Mouse (Mus musculus) neural tube, embryonic 15.5 days (tissue): ENCODE measurements around the gene Tchhl1. TPM values are rescaled to one million over a fixed set of nuclear protein-coding genes. Genes with fewer than 3 reads are reported as not detected.
"Not testable (repeated sequence)": the region's sequence is repeated elsewhere in the genome, so short reads cannot be mapped to it uniquely, and the experiment has no call there.

Experiments used
- ATAC-seq: fragments of 200-750 bp; cut with Nextera tagmentation; 2 replicates; pipeline ENCODE4 v1.8.0; 2017; ENCODE audit warnings: mild to moderate bottlenecking, moderate TSS enrichment, moderate library complexity; ENCODE audit not compliant: low FRiP score
- H3K27ac ChIP-seq: fragments of 300-500 bp; sonication (generic); replicated peaks from 2 replicates; pipeline ENCODE4 v1.5.1; 2015; ENCODE audit warnings: mild to moderate bottlenecking, inconsistent platforms
- H3K27me3 ChIP-seq: fragments of 300-500 bp; sonication (generic); replicated peaks from 2 replicates; pipeline ENCODE4 v1.6.1; 2015; ENCODE audit warnings: inconsistent platforms
- H3K36me3 ChIP-seq: fragments of 300-500 bp; sonication (generic); 2 replicates; pipeline ENCODE4 v1.6.1; 2015; ENCODE audit warnings: inconsistent platforms
- H3K4me1 ChIP-seq: fragments of 300-500 bp; sonication (generic); 2 replicates; pipeline ENCODE4 v1.6.1; 2015; ENCODE audit warnings: inconsistent platforms
- H3K4me2 ChIP-seq: fragments of 300-500 bp; sonication (generic); 2 replicates; pipeline ENCODE4 v1.6.1; 2015; ENCODE audit warnings: inconsistent platforms, mild to moderate bottlenecking, moderate library complexity
- H3K4me3 ChIP-seq: fragments of 300-500 bp; sonication (generic); replicated peaks from 2 replicates; pipeline ENCODE4 v1.5.1; 2015; ENCODE audit warnings: mild to moderate bottlenecking, inconsistent platforms
- H3K9ac ChIP-seq: fragments of 300-500 bp; sonication (generic); replicated peaks from 2 replicates; pipeline ENCODE4 v1.6.1; 2015; ENCODE audit warnings: mild to moderate bottlenecking, inconsistent platforms
- H3K9me3 ChIP-seq: fragments of 300-500 bp; sonication (generic); replicated peaks from 2 replicates; pipeline ENCODE4 v1.6.1; 2016; ENCODE audit warnings: inconsistent platforms
- WGBS: fragments of 180-500 bp; shearing (Covaris S2); methylation state at CpG from one replicate; pipeline ENCODE4 v1.1.7; 2015; ENCODE audit warnings: mixed read lengths; 5-methylcytosine and 5-hydroxymethylcytosine counted together
- polyA plus RNA-seq: library from polyadenylated mRNA; unstranded; fragments of >200 nt; fragmentation: Nextera tagmentation; extraction: Ambion mirVana; gene quantifications from 2 replicates; pipeline ENCODE4 v1.2.1, GENCODE M21; 2015

Gene Tchhl1
- polyA plus RNA-seq, 1 experiment from 2014 or later: not detected

DNA sequence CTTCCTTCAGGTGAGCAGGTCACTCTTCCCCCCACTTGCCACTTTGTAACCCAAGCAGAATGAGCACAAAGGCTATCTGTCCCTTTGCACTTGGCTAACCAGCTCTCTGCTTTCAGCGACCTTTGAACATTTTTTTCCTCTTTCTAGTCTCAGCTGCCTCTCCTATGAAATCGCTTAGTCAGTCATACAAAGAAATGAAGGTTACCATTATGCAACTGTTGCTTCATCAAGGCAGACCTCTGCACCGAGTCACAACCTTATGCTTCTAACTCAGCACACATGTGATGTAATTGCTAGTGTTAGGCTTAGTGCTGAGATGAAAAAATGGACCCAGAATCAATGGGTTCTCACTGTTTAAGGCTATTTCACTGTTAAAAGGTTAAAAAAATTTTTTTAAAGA lies 1.1 kb downstream of the Tchhl1 start:
- no peak for ATAC-seq
- no peak overlapping the region for H3K4me2 ChIP-seq
- H3K27ac ChIP-seq: no peak overlapping the region
- no peaks in the 10 kb centered on the region for H3K4me1 ChIP-seq
- H3K36me3 ChIP-seq: no peaks in the 10 kb centered on the region
- H3K9ac ChIP-seq: no peak overlapping the region
- WGBS: 83% methylated on average over 3 of the region's 3 CpGs
- H3K9me3 ChIP-seq: no peaks in the 10 kb centered on the region
- no peaks in the 10 kb centered on the region for H3K27me3 ChIP-seq
- H3K4me3 ChIP-seq: no peak overlapping the region

DNA sequence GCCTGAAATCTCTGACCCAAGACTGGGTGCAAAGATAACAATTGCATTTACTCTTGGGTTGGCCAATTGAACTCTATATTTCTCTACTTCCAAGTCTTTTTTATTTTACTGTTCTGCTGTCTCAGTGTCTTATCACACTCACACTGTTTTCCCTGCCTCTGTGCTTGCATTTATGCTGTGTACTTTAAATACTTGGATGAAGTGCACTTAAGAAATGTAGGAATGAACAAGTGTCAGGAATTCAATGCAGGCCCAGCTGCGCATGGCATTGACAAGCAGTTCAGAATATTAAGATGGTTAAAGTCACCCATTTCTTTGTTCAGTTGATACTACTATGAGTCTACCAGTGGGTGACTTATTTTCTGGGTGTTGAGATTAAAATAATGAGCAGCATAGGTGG lies 11.5 kb downstream of the Tchhl1 start:
- Histone ChIP-seq H3K27ac (no peak overlapping the region), H3K27me3 (no peaks in the 10 kb centered on the region), H3K36me3 (no peaks in the 10 kb centered on the region), H3K9me3 (no peaks in the 10 kb centered on the region), H3K4me2 (no peak overlapping the region), H3K4me1 (no peaks in the 10 kb centered on the region), H3K9ac (no peak overlapping the region), H3K4me3 (no peak overlapping the region)
- no peak for ATAC-seq
- 93% methylated on average over 1 of the region's 1 CpGs for WGBS

DNA sequence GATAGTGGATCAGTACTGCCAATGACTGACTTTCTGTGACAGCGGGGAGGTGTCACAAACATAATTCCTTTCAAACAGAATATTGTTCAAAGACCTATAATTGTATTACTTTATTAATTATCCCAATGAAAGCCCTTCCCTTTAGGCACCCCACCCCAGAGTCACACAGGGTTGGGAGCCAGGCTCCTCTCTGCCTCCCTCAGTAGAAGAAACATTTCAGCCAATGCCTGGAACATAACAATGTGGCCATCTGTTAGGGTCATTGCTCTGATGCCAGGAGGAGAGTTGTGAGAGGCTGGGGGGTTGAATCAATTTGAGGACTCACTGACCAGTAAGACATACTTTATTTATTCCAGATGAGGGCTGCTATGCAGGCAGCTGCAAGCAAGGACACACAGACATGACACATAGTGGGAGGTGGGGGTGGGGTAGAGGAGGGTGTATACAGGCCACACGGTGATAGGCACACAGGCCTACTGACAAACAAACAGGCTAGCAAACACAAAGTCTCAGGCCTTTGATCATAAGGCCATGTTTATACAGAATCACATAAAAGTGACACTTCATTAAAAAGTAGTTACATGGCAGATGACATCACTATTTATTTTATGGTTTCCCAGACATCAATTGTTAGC lies 13.5 kb downstream of the Tchhl1 start:
- Histone ChIP-seq H3K9me3 (no peaks in the 10 kb centered on the region), H3K4me3 (no peak overlapping the region), H3K9ac (no peak overlapping the region), H3K4me1 (no peaks in the 10 kb centered on the region), H3K27me3 (no peaks in the 10 kb centered on the region), H3K4me2 (no peak overlapping the region), H3K36me3 (no peaks in the 10 kb centered on the region), H3K27ac (no peak overlapping the region)
- WGBS: 88% methylated on average over 2 of the region's 2 CpGs
- ATAC-seq: no peak

DNA sequence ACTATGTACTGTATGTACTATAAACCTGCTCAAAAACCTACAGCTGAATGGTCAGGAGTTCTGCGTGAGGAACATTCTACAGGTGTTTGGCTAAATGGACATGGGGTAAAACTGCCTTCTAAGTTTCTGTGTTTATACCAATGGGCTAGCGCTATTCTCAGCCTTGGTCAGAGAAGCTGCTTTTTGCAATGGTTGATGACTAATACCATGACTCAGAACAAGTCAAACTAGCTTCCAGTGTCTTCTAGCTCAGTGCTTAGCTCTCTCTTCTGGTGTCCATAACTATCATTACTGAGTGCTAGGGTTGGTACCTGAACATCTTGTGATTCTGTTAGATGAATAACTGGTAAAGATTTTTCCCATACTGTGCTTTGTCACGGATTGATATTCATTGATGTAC lies 17.1 kb downstream of the Tchhl1 start:
- H3K36me3 ChIP-seq: no peaks in the 10 kb centered on the region
- H3K4me1 ChIP-seq: no peaks in the 10 kb centered on the region
- 91% methylated on average over 3 of the region's 3 CpGs for WGBS
- H3K9ac ChIP-seq: no peak overlapping the region
- H3K27ac ChIP-seq: no peak overlapping the region
- no peak overlapping the region for H3K4me2 ChIP-seq
- H3K4me3 ChIP-seq: no peak overlapping the region
- H3K27me3 ChIP-seq: no peaks in the 10 kb centered on the region
- no peaks in the 10 kb centered on the region for H3K9me3 ChIP-seq
- no peak for ATAC-seq

DNA sequence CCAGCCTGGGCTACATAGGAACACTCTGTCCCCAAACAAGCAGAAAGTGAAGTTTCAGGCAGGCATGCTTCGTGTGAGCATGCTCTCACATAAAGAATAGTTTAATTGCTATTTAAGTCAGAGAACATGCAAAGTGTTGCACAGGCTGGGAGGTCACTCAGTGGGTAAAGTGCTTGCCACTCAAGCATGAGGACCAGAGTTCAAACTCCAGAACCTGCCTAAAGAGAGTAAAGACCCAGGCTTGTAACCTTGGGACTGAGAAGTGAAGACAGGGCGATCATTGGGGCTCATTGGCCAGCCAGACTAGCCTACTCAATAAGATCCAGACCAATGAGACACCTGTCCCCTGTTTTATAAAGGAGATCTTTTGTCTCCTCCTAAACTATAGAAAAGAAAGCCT lies 20.0 kb downstream of the Tchhl1 start:
- Histone ChIP-seq H3K36me3 (no peaks in the 10 kb centered on the region), H3K9ac (no peak overlapping the region), H3K4me2 (no peak overlapping the region), H3K9me3 (no peaks in the 10 kb centered on the region), H3K27ac (no peak overlapping the region), H3K4me1 (no peaks in the 10 kb centered on the region), H3K27me3 (no peaks in the 10 kb centered on the region), H3K4me3 (no peak overlapping the region)
- ATAC-seq: no peak
- 95% methylated on average over 2 of the region's 2 CpGs for WGBS

DNA sequence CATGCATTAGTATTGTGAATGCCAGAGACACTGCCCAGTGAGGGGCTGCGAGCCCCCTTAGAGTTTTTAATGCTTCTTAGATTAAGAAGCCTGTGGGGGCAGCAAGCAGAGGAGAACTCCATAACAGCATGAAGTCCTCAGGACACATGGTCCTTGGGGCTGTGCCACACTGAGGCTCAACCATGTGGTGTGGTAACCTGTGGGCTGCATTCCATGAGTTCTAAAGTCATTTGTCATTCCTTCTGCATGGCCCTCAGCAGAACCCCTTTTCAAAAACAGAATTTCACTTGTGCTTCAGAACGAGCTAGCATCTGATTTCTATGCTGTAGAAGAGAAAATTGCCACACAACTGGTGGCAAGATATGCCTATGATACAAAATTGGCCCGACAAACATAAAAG lies 23.6 kb downstream of the Tchhl1 start:
- Histone ChIP-seq H3K4me1 (no peaks in the 10 kb centered on the region), H3K4me3 (no peak overlapping the region), H3K36me3 (no peaks in the 10 kb centered on the region), H3K4me2 (no peak overlapping the region), H3K27ac (no peak overlapping the region), H3K27me3 (no peaks in the 10 kb centered on the region), H3K9ac (no peak overlapping the region), H3K9me3 (no peaks in the 10 kb centered on the region)
- no peak for ATAC-seq
- 79% methylated on average over 3 of the region's 3 CpGs for WGBS

DNA sequence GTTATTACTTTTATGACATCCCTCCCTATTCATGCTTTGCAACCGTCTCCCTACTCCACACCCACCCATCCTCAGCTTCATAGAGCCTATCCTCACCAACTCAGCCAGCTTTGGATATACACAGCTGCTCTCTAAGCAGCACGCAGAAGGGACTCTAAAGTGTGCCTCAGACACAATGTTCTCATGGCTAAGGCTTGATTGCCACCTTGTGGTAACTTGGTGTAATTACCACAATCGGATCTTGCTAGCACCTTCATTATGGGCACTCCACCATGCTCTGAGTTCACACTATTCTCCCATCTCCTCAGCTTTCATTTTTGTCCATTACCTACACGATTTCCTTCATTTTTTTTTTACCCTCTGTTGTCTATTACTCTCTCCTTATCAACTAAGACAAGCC lies 25.4 kb downstream of the Tchhl1 start:
- Histone ChIP-seq H3K36me3 (no peaks in the 10 kb centered on the region), H3K4me3 (no peak overlapping the region), H3K27me3 (no peaks in the 10 kb centered on the region), H3K27ac (no peak overlapping the region), H3K4me1 (no peaks in the 10 kb centered on the region), H3K9me3 (no peaks in the 10 kb centered on the region), H3K4me2 (no peak overlapping the region), H3K9ac (no peak overlapping the region)
- WGBS: 1% methylated on average over 4 of the region's 4 CpGs
- peak; percentile 94 for ATAC-seq

DNA sequence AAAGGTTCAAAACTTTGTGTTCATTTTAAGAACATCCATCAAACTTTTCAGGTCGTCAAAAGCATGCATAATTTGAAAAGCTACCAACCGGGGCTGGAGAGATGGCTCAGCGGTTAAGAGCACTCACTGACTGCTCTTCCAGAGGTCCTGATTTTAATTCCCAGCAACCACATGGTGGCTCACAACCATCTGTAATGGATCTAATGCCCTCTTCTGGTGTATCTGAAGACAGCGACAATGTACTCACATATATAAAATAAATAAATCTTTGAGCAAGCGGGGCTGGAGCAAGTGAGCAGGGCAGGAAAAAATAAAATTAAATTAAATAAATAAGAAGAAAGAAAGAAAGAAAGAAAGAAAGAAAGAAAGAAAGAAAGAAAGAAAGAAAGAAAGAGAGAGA lies 26.2 kb downstream of the Tchhl1 start:
- not testable (repeated sequence) for H3K9me3 ChIP-seq, H3K27ac ChIP-seq, H3K4me3 ChIP-seq, H3K27me3 ChIP-seq, H3K9ac ChIP-seq, H3K36me3 ChIP-seq, H3K4me2 ChIP-seq, ATAC-seq, H3K4me1 ChIP-seq
- 43% methylated on average over 5 of the region's 5 CpGs for WGBS

DNA sequence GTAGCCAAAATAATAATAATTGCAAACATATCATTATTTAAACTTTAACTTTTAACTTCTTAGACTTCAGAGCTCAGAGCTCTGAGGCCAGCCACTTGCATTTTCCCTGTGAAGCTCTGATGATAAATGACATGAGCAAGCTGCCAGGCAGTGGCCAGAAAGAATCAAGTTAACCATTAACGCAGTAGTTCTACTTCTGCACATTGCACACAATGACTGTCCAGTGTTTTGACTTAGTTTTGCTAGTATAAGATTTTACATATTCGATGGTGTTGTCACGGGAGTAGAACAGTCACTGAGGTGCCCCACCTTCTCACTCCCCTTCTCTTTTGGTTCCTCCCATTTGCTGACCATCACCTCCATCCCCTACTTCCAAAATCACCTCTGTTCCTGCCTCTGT lies 28.6 kb downstream of the Tchhl1 start:
- H3K36me3 ChIP-seq: no peaks in the 10 kb centered on the region
- 82% methylated on average over 3 of the region's 3 CpGs for WGBS
- ATAC-seq: no peak

DNA sequence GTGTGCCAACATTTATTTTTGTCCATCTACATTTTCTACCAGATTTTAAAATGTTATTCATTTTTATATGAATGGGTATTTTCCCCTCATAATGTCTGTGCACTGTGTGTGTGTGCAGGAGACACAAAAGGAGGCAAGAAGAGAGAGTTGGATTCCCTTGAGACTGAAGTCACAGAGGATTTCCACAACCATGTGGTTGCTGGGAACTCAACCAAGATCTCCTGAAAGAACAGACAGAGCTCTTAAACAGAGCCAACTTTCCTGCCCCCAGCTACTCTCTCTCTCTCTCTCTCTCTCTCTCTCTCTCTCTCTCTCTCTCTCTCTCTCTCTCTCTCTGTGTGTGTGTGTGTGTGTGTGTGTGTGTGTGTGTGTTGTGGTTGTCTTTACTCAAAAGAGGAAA lies 30.6 kb downstream of the Tchhl1 start:
- Histone ChIP-seq H3K9ac (no peak overlapping the region), H3K27me3 (no peaks in the 10 kb centered on the region), H3K27ac (no peak overlapping the region), H3K4me2 (no peak overlapping the region), H3K4me3 (no peak overlapping the region), H3K9me3 (0 out of 2 replicates have a peak, but pooled peaks cover 5% of the 10 kb centered on the region), H3K4me1 (no peaks in the 10 kb centered on the region), H3K36me3 (no peaks in the 10 kb centered on the region)
- no peak for ATAC-seq

More for the DNA sequence above, 28.6 kb downstream of the Tchhl1 start:
- H3K4me3 ChIP-seq: no peak overlapping the region
- H3K9me3 ChIP-seq: 0 out of 2 replicates have a peak, but pooled peaks cover under 1% of the 10 kb centered on the region
- no peak overlapping the region for H3K27ac ChIP-seq
- H3K4me1 ChIP-seq: no peaks in the 10 kb centered on the region
- no peak overlapping the region for H3K9ac ChIP-seq
- H3K4me2 ChIP-seq: no peak overlapping the region
- no peaks in the 10 kb centered on the region for H3K27me3 ChIP-seq

DNA sequence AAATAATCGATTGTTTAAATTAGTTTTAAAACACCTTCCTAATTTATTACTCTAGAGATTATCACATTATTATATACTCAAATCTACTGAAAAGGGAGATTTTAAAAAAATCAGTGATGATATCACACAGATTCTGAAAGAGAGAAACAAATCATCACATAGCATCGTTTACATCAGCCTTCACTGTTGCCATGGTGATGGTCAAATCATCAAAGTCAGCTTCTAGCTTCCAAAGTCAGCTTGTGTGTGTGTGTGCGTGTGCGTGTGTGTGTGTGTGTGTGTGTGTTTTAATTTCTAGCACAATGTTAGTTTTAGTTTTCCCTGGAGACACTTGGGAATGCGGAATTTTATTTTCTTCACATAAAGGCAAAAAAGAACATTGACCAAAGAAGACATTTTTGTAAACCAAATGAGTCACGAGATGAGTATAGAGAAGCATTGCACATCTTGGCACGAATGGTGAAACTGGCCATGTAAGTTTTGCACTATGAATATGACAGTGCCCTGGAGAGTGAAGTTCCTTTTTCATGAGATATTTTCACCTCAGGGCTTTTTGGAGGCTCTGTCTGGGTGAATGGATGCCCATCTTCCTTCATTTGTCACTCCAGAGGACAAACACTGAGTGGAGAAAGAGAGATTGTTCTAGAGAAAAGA lies 36.1 kb downstream of the Tchhl1 start:
- Histone ChIP-seq H3K9me3 (0 out of 2 replicates have a peak, but pooled peaks cover 5% of the 10 kb centered on the region), H3K9ac (no peak overlapping the region), H3K4me2 (no peak overlapping the region), H3K27me3 (no peaks in the 10 kb centered on the region), H3K4me1 (no peaks in the 10 kb centered on the region), H3K36me3 (no peaks in the 10 kb centered on the region), H3K27ac (no peak overlapping the region), H3K4me3 (no peak overlapping the region)
- 80% methylated on average over 7 of the region's 7 CpGs for WGBS
- ATAC-seq: no peak

DNA sequence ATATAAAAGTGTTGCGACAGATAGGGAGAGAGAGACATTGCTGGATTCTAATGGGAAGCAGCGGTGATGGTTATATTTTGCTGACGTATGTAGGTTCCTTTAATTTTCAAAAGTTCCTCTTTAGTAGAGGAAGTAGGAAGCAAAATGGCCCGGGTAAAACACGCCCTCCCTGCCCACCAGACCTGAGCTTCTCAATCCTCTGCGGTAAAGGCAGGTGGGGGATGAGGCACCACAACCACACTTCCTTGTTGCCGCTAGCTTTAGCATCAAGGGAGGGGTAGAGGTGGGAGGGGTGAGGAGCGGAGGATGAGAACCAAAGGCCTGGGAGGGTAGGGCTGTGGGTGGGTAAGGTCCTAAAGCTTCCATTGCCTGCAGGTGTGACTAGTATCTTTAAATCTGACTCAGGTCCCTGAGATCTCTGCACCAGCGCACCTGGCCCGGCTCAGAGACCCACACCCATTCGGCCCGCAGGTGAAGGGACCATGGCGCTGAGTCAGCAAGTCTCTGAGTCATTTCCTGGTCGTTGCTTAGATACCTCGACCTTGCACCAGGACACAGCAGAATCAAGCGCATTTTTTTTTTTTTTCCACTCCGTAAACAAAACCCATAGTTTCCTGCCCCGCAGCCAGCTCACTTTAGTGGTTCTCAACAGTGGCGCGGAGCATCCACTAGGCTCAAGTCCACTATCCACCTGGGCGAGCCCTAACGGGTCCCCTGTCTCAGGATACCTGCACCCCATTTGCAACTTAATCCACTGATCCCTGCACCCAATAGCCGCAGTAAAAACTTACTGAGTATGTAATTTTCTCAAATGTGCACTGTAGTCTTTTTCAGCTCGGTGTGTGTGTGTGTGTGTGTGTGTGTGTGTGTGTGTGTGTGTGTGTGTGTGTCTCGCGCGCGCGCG lies 37.7 kb downstream of the Tchhl1 start:
- ATAC-seq: peak; percentile 31; the same call in 1 of the 2 replicates
- H3K36me3 ChIP-seq: no peaks in the 10 kb centered on the region
- no peak overlapping the region for H3K9ac ChIP-seq
- H3K9me3 ChIP-seq: 0 out of 2 replicates have a peak, but pooled peaks cover 5% of the 10 kb centered on the region
- H3K27ac ChIP-seq: no peak overlapping the region
- H3K4me2 ChIP-seq: peak overlapping the region; percentile 38
- H3K27me3 ChIP-seq: no peaks in the 10 kb centered on the region
- 47% methylated on average over 30 of the region's 30 CpGs for WGBS
- H3K4me1 ChIP-seq: no peaks in the 10 kb centered on the region
- H3K4me3 ChIP-seq: no peak overlapping the region
